Mouse (Mus musculus): ENCODE measurements around the gene Tmem139. TPM values are rescaled to one million over a fixed set of nuclear protein-coding genes. Genes with fewer than 3 reads are reported as not detected.

Tmem139 gene
- polyA plus RNA-seq, 1 experiment from 2014 or later = 0.99 TPM

GRCm38 (mm10) chr6:42247981-42248380, 13.8 kb upstream of the Tmem139 start:
- peaks cover 16% of the 10 kb centered on the region for H3K27me3 ChIP-seq
- H3K9me3 ChIP-seq = no peaks in the 10 kb centered on the region
- no peak overlapping the region for H3K27ac ChIP-seq
- H3K9ac ChIP-seq = no peak overlapping the region
- no peak overlapping the region for H3K4me2 ChIP-seq (replicated peaks)
- no peak for ATAC-seq (ENCODE audit: low FRiP score, low read depth)
- 86% methylated on average over 1 of the region's 1 CpGs for WGBS
- H3K36me3 ChIP-seq = no peaks in the 10 kb centered on the region
- H3K4me3 ChIP-seq = no peak overlapping the region
- peaks cover 7% of the 10 kb centered on the region for H3K4me1 ChIP-seq

GRCm38 (mm10) chr6:42251791-42252190, 10.0 kb upstream of the Tmem139 start:
- H3K9me3 ChIP-seq = no peaks in the 10 kb centered on the region
- H3K4me1 ChIP-seq = no peaks in the 10 kb centered on the region
- no peak for ATAC-seq (ENCODE audit: low FRiP score, low read depth)
- H3K4me2 ChIP-seq (replicated peaks) = no peak overlapping the region
- no peak overlapping the region for H3K9ac ChIP-seq
- H3K27ac ChIP-seq = no peak overlapping the region
- H3K27me3 ChIP-seq = peaks cover 7% of the 10 kb centered on the region
- WGBS = 87% methylated on average over 4 of the region's 4 CpGs
- no peaks in the 10 kb centered on the region for H3K36me3 ChIP-seq
- H3K4me3 ChIP-seq = no peak overlapping the region

GRCm38 (mm10) chr6:42253103-42253502, 8.7 kb upstream of the Tmem139 start:
- Histone ChIP-seq H3K36me3 (no peaks in the 10 kb centered on the region), H3K9me3 (no peaks in the 10 kb centered on the region), H3K4me1 (no peaks in the 10 kb centered on the region), H3K4me2 (replicated peaks) (no peak overlapping the region), H3K4me3 (no peak overlapping the region), H3K9ac (no peak overlapping the region), H3K27ac (no peak overlapping the region), H3K27me3 (no peaks in the 10 kb centered on the region)
- ATAC-seq (ENCODE audit: low FRiP score, low read depth) = no peak
- 86% methylated on average over 2 of the region's 2 CpGs for WGBS

- Histone ChIP-seq H3K9ac (no peak overlapping the region), H3K4me1 (0 out of 2 replicates have a peak, but pooled peaks cover 3% of the 10 kb centered on the region), H3K27ac (no peak overlapping the region), H3K9me3 (no peaks in the 10 kb centered on the region), H3K27me3 (no peaks in the 10 kb centered on the region), H3K36me3 (no peaks in the 10 kb centered on the region), H3K4me3 (no peak overlapping the region), H3K4me2 (replicated peaks) (peak overlapping the region; percentile 32; the same call in 1 of the 2 replicates)
- WGBS = 18% methylated on average over 11 of the region's 11 CpGs
- ATAC-seq (ENCODE audit: low FRiP score, low read depth) = peak; percentile 69
Measured at GRCm38 (mm10) chr6:42257303-42257863, 4.4 kb upstream of the Tmem139 start.

GRCm38 (mm10) chr6:42260430-42260829, 1.3 kb upstream of the Tmem139 start:
- H3K4me1 ChIP-seq = 0 out of 2 replicates have a peak, but pooled peaks cover 3% of the 10 kb centered on the region
- H3K27ac ChIP-seq = no peak overlapping the region
- ATAC-seq (ENCODE audit: low FRiP score, low read depth) = no peak
- H3K4me3 ChIP-seq = no peak overlapping the region
- no peaks in the 10 kb centered on the region for H3K9me3 ChIP-seq
- WGBS = 48% methylated on average over 6 of the region's 6 CpGs
- H3K9ac ChIP-seq = no peak overlapping the region
- H3K4me2 ChIP-seq (replicated peaks) = no peak overlapping the region
- no peaks in the 10 kb centered on the region for H3K27me3 ChIP-seq
- H3K36me3 ChIP-seq = no peaks in the 10 kb centered on the region

GRCm38 (mm10) chr6:42264626-42265312, 3.0 kb downstream of the Tmem139 start, which contains the start of gene Casp2:
TSS of gene Casp2 (plus strand) at chr6:42264985.
- H3K27ac ChIP-seq = peak within 1 kb of the TSS; percentile 89
- H3K9ac ChIP-seq = peak within 1 kb of the TSS; percentile 96
- peaks cover 9% of the 10 kb centered on the region for H3K4me1 ChIP-seq
- H3K9me3 ChIP-seq = no peaks in the 10 kb centered on the region
- peak; percentile 99 for ATAC-seq (ENCODE audit: low FRiP score, low read depth)
- peaks cover 26% of the 10 kb centered on the region for H3K36me3 ChIP-seq
- no peaks in the 10 kb centered on the region for H3K27me3 ChIP-seq
- WGBS = under 1% methylated on average over 50 of the region's 51 CpGs
- peak within 1 kb of the TSS; percentile 85 for H3K4me3 ChIP-seq
- H3K4me2 ChIP-seq (replicated peaks) = peak within 1 kb of the TSS; percentile 72

GRCm38 (mm10) chr6:42265391-42266330, 3.9 kb downstream of the Tmem139 start:
- Histone ChIP-seq H3K9me3 (no peaks in the 10 kb centered on the region), H3K36me3 (peaks cover 34% of the 10 kb centered on the region), H3K4me3 (peak overlapping the region; percentile 85), H3K9ac (peak overlapping the region; percentile 96), H3K4me1 (peaks cover 9% of the 10 kb centered on the region), H3K27me3 (no peaks in the 10 kb centered on the region), H3K4me2 (replicated peaks) (peak overlapping the region; percentile 72), H3K27ac (peak overlapping the region; percentile 89)
- no peak for ATAC-seq (ENCODE audit: low FRiP score, low read depth)
- under 1% methylated on average over 21 of the region's 21 CpGs for WGBS

- H3K9ac ChIP-seq = no peak overlapping the region
- H3K36me3 ChIP-seq = peaks cover 74% of the 10 kb centered on the region
- H3K4me2 ChIP-seq (replicated peaks) = no peak overlapping the region
- no peaks in the 10 kb centered on the region for H3K9me3 ChIP-seq
- ATAC-seq (ENCODE audit: low FRiP score, low read depth) = no peak
- H3K27me3 ChIP-seq = no peaks in the 10 kb centered on the region
- H3K4me1 ChIP-seq = peaks cover 6% of the 10 kb centered on the region
- H3K4me3 ChIP-seq = no peak overlapping the region
- no peak overlapping the region for H3K27ac ChIP-seq
Measured at GRCm38 (mm10) chr6:42270817-42271216, 9.0 kb downstream of the Tmem139 start.

- Histone ChIP-seq H3K36me3 (peaks cover 87% of the 10 kb centered on the region), H3K9ac (no peak overlapping the region), H3K27ac (no peak overlapping the region), H3K9me3 (no peaks in the 10 kb centered on the region), H3K4me1 (no peaks in the 10 kb centered on the region), H3K4me3 (no peak overlapping the region), H3K4me2 (replicated peaks) (no peak overlapping the region), H3K27me3 (no peaks in the 10 kb centered on the region)
- ATAC-seq (ENCODE audit: low FRiP score, low read depth) = no peak
- WGBS = 29% methylated on average over 2 of the region's 2 CpGs
Measured at GRCm38 (mm10) chr6:42276151-42276550, 14.4 kb downstream of the Tmem139 start.

- 72% methylated on average over 5 of the region's 5 CpGs for WGBS
- no peak overlapping the region for H3K4me3 ChIP-seq
- peaks cover 57% of the 10 kb centered on the region for H3K36me3 ChIP-seq
- H3K27ac ChIP-seq = no peak overlapping the region
- no peak for ATAC-seq (ENCODE audit: low FRiP score, low read depth)
- H3K27me3 ChIP-seq = no peaks in the 10 kb centered on the region
- H3K9me3 ChIP-seq = no peaks in the 10 kb centered on the region
- H3K9ac ChIP-seq = no peak overlapping the region
- no peak overlapping the region for H3K4me2 ChIP-seq (replicated peaks)
- H3K4me1 ChIP-seq = peaks cover 3% of the 10 kb centered on the region; the same call in 1 of the 2 replicates
Measured at GRCm38 (mm10) chr6:42282865-42283528, 21.2 kb downstream of the Tmem139 start.

GRCm38 (mm10) chr6:42286448-42286847, 24.7 kb downstream of the Tmem139 start, which contains the start of gene Clcn1:
TSS of gene Clcn1 (plus strand) at chr6:42286685.
- 67% methylated on average over 4 of the region's 5 CpGs for WGBS
- Histone ChIP-seq H3K9me3 (no peaks in the 10 kb centered on the region), H3K4me1 (peaks cover 3% of the 10 kb centered on the region; the same call in 1 of the 2 replicates), H3K27ac (no peak within 1 kb of the TSS; the same call in 1 of the 2 replicates), H3K9ac (no peak within 1 kb of the TSS), H3K36me3 (peaks cover 25% of the 10 kb centered on the region), H3K27me3 (no peaks in the 10 kb centered on the region), H3K4me2 (replicated peaks) (no peak within 1 kb of the TSS), H3K4me3 (no peak within 1 kb of the TSS)
- ATAC-seq (ENCODE audit: low FRiP score, low read depth) = no peak; the same call in 1 of the 2 replicates
